Mouse (Mus musculus) cerebellum, adult 2 months (tissue): ENCODE measurements around the gene Astn2.

Experiments
- CTCF ChIP-seq: fragments of 200-500 bp; IDR thresholded peaks from 2 replicates; pipeline ENCODE4 v1.5.1; 2011; ENCODE audit warnings: low read depth, mild to moderate bottlenecking, control low read depth, low read length, moderate library complexity, borderline replicate concordance; ENCODE audit not compliant: insufficient read depth
- POLR2A ChIP-seq: fragments of 200-500 bp; IDR thresholded peaks from 2 replicates; pipeline ENCODE4 v1.6.1; 2011; ENCODE audit warnings: low read length, control low read depth, borderline replicate concordance; ENCODE audit not compliant: insufficient read depth

- no peak for TF ChIP-seq CTCF
- no peak for TF ChIP-seq POLR2A
These were observed 155.9 kb downstream of the Astn2 start for GRCm38 (mm10) chr4:66248521-66248920.
